Mouse (Mus musculus): ENCODE measurements around the gene St5. TPM values are rescaled to one million over a fixed set of nuclear protein-coding genes. Genes with fewer than 3 reads are reported as not detected.

The St5 gene
- total RNA-seq, 1 experiment from 2014 or later = 43.3 TPM

- no peak for DNase-seq
These were observed 222.6 kb downstream of the St5 start for GRCm38 (mm10) chr7:109480765-109481197.

- DNase-seq = no peak
These were observed 225.5 kb downstream of the St5 start for GRCm38 (mm10) chr7:109477926-109478325.

Small RNAs within 50 kb of the gene (microRNA-seq; reads per million reads assigned to microRNA genes)
- 0.34 to 0.36 reads per million in 2 experiments for gene Gm47284

Other genes starting within 250 kb of the St5 start
- gene Trim66, start 195.5 kb downstream of the St5 start, total RNA-seq (2021) = 0.19 and 0.33 TPM in 2 replicates
- gene Rpl27a, start 184.5 kb downstream of the St5 start, total RNA-seq (2021) = 201 and 220 TPM in 2 replicates
- 29.8 and 36.6 TPM in 2 replicates for gene Akip1, start 85 bp upstream of the St5 start, total RNA-seq (2021)
- not detected in 2 replicates for gene BC051019, start 20.2 kb upstream of the St5 start, total RNA-seq (2021)
- not detected in 2 replicates for gene Ascl3, start 28.1 kb upstream of the St5 start, total RNA-seq (2021)
- gene Tmem9b, start 49.3 kb upstream of the St5 start, total RNA-seq (2021) = 39.8 and 41.5 TPM in 2 replicates
- 0.24 and 0.48 TPM in 2 replicates for gene Nrip3, start 78.4 kb upstream of the St5 start, total RNA-seq (2021)
- gene Scube2, start 162.1 kb upstream of the St5 start, total RNA-seq (2021) = 0.52 and 1.3 TPM in 2 replicates

Data from adrenal gland, postnatal 25 days (tissue).